Mouse (Mus musculus): ENCODE data around the gene Trim43b. TPM values are rescaled to one million over a fixed set of nuclear protein-coding genes. Genes with fewer than 3 reads are reported as not detected.
"Not testable (repeated sequence)": the region's sequence is repeated elsewhere in the genome, so short reads cannot be mapped to it uniquely, and the experiment has no call there.

Gene Trim43b
- polyA plus RNA-seq (2014; fragmentation: Nextera tagmentation; extraction: Ambion mirVana) = not detected in 2 replicates

DNA sequence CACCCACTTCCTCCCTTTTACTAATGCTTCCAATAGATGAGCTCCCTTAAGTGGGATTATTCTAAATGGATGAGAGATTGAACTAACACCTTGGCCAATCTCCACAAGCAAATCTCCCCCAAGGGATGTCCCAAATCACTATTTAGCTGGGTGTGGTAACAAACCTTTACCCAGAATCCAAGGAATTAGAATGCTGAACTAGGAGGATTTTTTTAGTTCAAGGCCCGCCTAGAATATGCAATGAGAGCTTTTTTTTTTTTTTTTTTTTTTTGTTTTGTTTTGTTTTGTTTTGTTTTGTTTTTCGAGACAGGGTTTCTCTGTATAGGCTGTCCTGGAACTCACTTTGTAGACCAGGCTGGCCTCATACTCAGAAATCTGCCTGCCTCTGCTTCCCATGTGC, at the start of gene Trim43b:
Gene Trim43b (minus strand): TSS at position 101 of the 400 bp plus-strand sequence.
- not testable (repeated sequence) for H3K27ac ChIP-seq (ENCODE audit: low read depth, low read length); H3K27me3 ChIP-seq (ENCODE audit: control insufficient read depth, insufficient read depth, low read length); H3K36me3 ChIP-seq (ENCODE audit: control insufficient read depth, insufficient read depth, low read length); DNase-seq (ENCODE audit: low spot score); H3K4me1 ChIP-seq (replicated peaks; ENCODE audit: control insufficient read depth, insufficient read depth, low read length); H3K4me3 ChIP-seq (ENCODE audit: low read depth, low read length); ATAC-seq (replicated peaks; ENCODE audit: low FRiP score); H3K9me3 ChIP-seq (ENCODE audit: control insufficient read depth, low read length); H3K4me2 ChIP-seq (ENCODE audit: low read depth, low read length, severe bottlenecking); H3K9ac ChIP-seq (ENCODE audit: low read length)
- 100% methylated on average over 1 of the region's 2 CpGs for WGBS

DNA sequence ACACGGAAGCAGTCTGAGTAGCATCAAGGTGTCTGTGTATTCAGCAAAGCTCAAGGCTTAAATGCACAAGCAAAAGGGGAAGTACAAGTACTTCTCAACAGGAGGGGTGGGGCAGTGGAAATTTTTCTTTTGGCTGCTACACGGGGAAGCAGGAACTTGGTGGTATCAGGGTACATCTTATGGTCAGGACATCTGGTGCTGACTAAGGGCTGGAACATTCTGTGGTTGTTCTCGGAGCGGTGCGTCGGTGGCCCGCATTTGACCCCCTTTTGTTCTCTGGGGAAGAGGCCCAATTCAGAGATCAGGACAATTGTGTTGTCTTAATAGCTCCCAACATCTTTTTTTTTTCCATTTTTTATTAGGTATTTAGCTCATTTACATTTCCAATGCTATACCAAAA, 11.9 kb upstream of the Trim43b start:
- WGBS = 94% methylated on average over 7 of the region's 7 CpGs

DNA sequence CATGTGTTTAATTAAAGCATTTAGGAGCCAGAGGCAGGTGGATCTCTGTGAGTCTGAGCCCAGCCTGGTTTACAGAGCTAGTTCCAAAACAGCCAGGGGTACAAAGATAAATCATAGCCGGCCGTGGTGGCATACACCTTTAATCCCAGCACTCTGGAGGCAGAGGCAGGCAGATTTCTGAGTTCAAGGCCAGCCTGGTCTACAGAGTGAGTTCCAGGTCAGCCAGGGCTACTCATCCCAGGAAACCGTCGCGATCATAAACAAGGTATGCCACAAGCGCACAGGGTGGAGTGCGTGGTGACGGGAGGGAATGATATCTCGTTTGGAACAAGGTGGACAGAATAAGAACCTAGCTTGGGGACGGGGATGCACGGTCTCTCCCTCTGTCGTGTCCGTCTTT, 5.9 kb downstream of the Trim43b start:
- H3K9ac ChIP-seq (ENCODE audit: low read length); H3K27ac ChIP-seq (ENCODE audit: low read depth, low read length); DNase-seq (ENCODE audit: low spot score); H3K4me1 ChIP-seq (replicated peaks; ENCODE audit: control insufficient read depth, insufficient read depth, low read length); H3K9me3 ChIP-seq (ENCODE audit: control insufficient read depth, low read length); H3K27me3 ChIP-seq (ENCODE audit: control insufficient read depth, insufficient read depth, low read length); H3K4me3 ChIP-seq (ENCODE audit: low read depth, low read length); H3K4me2 ChIP-seq (ENCODE audit: low read depth, low read length, severe bottlenecking); H3K36me3 ChIP-seq (ENCODE audit: control insufficient read depth, insufficient read depth, low read length); ATAC-seq (replicated peaks; ENCODE audit: low FRiP score): not testable (repeated sequence)
- WGBS = 94% methylated on average over 13 of the region's 13 CpGs

More for the DNA sequence above, 11.9 kb upstream of the Trim43b start:
- not testable (repeated sequence) for H3K9me3 ChIP-seq (ENCODE audit: control insufficient read depth, low read length); H3K9ac ChIP-seq (ENCODE audit: low read length); DNase-seq (ENCODE audit: low spot score); H3K36me3 ChIP-seq (ENCODE audit: control insufficient read depth, insufficient read depth, low read length); H3K4me3 ChIP-seq (ENCODE audit: low read depth, low read length); H3K27ac ChIP-seq (ENCODE audit: low read depth, low read length); H3K4me2 ChIP-seq (ENCODE audit: low read depth, low read length, severe bottlenecking); H3K4me1 ChIP-seq (replicated peaks; ENCODE audit: control insufficient read depth, insufficient read depth, low read length); H3K27me3 ChIP-seq (ENCODE audit: control insufficient read depth, insufficient read depth, low read length); ATAC-seq (replicated peaks; ENCODE audit: low FRiP score)

DNA sequence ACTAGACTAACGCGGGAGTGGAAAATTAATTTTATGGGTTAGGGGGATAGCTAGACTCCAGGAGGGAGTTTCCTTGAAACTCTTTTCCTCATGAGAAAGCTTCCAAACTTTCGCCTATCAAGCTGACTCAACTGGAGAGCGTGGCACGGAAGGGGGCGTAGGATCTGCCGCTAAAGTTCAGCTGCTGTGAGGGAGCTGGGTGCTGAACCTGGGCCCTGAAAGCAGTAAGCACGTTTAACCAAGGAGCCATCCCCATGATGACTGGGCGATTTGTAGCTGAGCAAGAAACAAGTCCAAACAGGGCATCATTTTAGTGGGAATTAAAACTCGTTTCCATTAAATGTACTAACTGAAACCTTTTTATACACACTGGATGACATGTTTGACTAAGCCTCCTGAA, 13.0 kb downstream of the Trim43b start:
- not testable (repeated sequence) for ATAC-seq (replicated peaks; ENCODE audit: low FRiP score); H3K9ac ChIP-seq (ENCODE audit: low read length); H3K4me2 ChIP-seq (ENCODE audit: low read depth, low read length, severe bottlenecking); DNase-seq (ENCODE audit: low spot score); H3K4me3 ChIP-seq (ENCODE audit: low read depth, low read length); H3K36me3 ChIP-seq (ENCODE audit: control insufficient read depth, insufficient read depth, low read length); H3K27ac ChIP-seq (ENCODE audit: low read depth, low read length); H3K27me3 ChIP-seq (ENCODE audit: control insufficient read depth, insufficient read depth, low read length); H3K4me1 ChIP-seq (replicated peaks; ENCODE audit: control insufficient read depth, insufficient read depth, low read length); H3K9me3 ChIP-seq (ENCODE audit: control insufficient read depth, low read length)
- 83% methylated on average over 10 of the region's 10 CpGs for WGBS

DNA sequence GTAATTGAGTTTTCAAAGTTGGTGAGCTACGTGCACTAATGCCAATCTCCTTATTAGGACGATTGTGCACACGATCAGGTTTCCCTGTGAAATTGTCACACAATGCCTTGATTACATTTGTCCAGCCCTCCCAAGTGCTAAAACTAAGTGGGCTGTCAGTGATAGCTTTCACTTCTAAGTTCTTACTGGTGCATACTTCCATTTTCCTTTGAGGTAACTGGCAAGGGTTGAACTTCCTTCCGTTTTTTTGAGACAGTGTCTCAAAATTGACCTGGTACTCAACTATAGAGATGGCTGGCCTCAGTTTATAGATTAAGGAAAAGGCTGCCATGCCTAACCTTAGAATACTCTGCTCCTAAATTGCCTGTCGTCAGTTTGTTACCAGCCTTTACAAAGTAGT, 16.1 kb downstream of the Trim43b start:
- not testable (repeated sequence) for H3K27me3 ChIP-seq (ENCODE audit: control insufficient read depth, insufficient read depth, low read length); H3K9ac ChIP-seq (ENCODE audit: low read length); ATAC-seq (replicated peaks; ENCODE audit: low FRiP score); H3K4me3 ChIP-seq (ENCODE audit: low read depth, low read length); H3K4me1 ChIP-seq (replicated peaks; ENCODE audit: control insufficient read depth, insufficient read depth, low read length); DNase-seq (ENCODE audit: low spot score); H3K9me3 ChIP-seq (ENCODE audit: control insufficient read depth, low read length); H3K36me3 ChIP-seq (ENCODE audit: control insufficient read depth, insufficient read depth, low read length); H3K27ac ChIP-seq (ENCODE audit: low read depth, low read length); H3K4me2 ChIP-seq (ENCODE audit: low read depth, low read length, severe bottlenecking)
- WGBS = 83% methylated on average over 1 of the region's 5 CpGs

DNA sequence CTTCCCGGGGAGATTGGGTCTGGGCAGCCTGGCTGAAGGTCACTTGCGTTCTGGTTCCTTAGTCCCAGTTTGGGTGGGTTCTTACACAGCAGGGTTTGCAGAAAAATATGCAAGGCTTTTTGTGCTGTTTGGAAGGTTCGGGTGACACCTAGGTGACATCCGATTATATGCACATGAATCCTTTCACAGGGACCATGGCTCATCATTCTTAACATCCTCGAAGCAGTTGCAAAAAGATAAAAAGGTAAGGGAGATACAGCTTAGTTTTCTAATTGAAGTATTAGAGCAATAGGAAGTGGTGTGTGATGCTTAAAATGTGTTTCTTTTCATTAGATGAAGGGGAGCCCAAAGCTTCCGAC, 25.5 kb downstream of the Trim43b start:
- 95% methylated on average over 3 of the region's 6 CpGs for WGBS
- H3K36me3 ChIP-seq (ENCODE audit: control insufficient read depth, insufficient read depth, low read length); H3K4me3 ChIP-seq (ENCODE audit: low read depth, low read length); DNase-seq (ENCODE audit: low spot score); H3K27ac ChIP-seq (ENCODE audit: low read depth, low read length); H3K27me3 ChIP-seq (ENCODE audit: control insufficient read depth, insufficient read depth, low read length); H3K4me1 ChIP-seq (replicated peaks; ENCODE audit: control insufficient read depth, insufficient read depth, low read length); H3K9me3 ChIP-seq (ENCODE audit: control insufficient read depth, low read length); H3K9ac ChIP-seq (ENCODE audit: low read length); H3K4me2 ChIP-seq (ENCODE audit: low read depth, low read length, severe bottlenecking); ATAC-seq (replicated peaks; ENCODE audit: low FRiP score): not testable (repeated sequence)

DNA sequence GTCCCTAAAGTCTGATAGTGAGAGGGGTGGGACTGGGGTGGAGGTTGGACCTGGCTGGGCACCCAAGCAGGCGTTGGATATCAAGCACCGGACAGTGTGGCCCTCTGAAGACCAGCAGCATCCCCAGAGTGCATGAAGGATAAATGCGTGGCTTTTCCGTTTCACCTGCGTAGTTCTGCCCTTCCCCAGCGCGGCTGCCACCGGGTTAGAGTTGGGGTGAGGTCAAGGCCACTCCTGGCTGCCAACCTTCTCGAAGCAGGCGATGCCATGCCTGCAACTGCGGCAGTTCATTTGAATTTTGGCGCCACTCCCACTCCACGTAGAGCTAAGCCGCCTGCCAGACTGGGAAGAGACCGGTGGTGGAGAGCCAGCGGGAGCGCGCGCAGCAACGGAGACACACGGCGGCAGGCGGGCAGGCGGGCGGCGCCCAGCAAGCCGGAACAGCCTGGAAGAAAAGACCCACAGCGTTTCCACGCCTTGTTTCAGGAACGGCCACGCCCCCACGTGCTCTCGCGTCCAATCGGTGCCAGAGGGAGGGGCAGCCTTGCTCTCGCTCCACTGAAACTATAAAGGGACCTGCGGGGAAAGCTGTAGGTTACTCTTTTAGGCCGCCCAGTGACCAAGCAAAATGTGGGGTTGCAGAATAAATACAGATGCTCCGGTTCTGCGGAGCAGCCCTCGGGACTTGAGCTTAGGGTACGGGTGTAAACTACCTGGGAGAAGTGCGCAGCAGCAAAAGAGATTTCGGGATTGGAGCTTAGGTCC, 26.1 kb downstream of the Trim43b start:
- not testable (repeated sequence) for H3K9ac ChIP-seq (ENCODE audit: low read length); H3K27me3 ChIP-seq (ENCODE audit: control insufficient read depth, insufficient read depth, low read length); H3K4me1 ChIP-seq (replicated peaks; ENCODE audit: control insufficient read depth, insufficient read depth, low read length); H3K36me3 ChIP-seq (ENCODE audit: control insufficient read depth, insufficient read depth, low read length); H3K9me3 ChIP-seq (ENCODE audit: control insufficient read depth, low read length); H3K4me3 ChIP-seq (ENCODE audit: low read depth, low read length); H3K27ac ChIP-seq (ENCODE audit: low read depth, low read length)
- 0 out of 2 replicates have a peak overlapping the region, but pooled peaks have one; percentile 8 for H3K4me2 ChIP-seq (ENCODE audit: low read depth, low read length, severe bottlenecking)
- WGBS = 71% methylated on average over 30 of the region's 44 CpGs
- DNase-seq (ENCODE audit: low spot score) = peak; percentile 60
- ATAC-seq (replicated peaks; ENCODE audit: low FRiP score) = peak; percentile 100
